Mouse (Mus musculus): ENCODE measurements around the gene Rps2.
A peak's percentile ranks its signal among the peaks of the same experiment; 100 is the strongest.

The Rps2 gene

GRCm38 (mm10) chr17:24732233-24732935, 14.5 kb downstream of the Rps2 start:
- DNase-seq (ENCODE audit: low spot score in 2 of 2) = no peak

- DNase-seq (ENCODE audit: low spot score in 2 of 2) = no peak
Observed at GRCm38 (mm10) chr17:24733434-24734050, 15.6 kb downstream of the Rps2 start.

- no peak for DNase-seq (ENCODE audit: low spot score in 2 of 2)
Observed at GRCm38 (mm10) chr17:24734513-24734912, 16.6 kb downstream of the Rps2 start.

- no peak for DNase-seq (ENCODE audit: low spot score in 2 of 2)
Observed at GRCm38 (mm10) chr17:24735446-24735845, 17.5 kb downstream of the Rps2 start.

GRCm38 (mm10) chr17:24736330-24737051, 18.6 kb downstream of the Rps2 start, which contains the start of gene Msrb1:
Gene Msrb1, plus strand, starts transcription at chr17:24736642.
- peak; percentile 89 to 92 for DNase-seq (ENCODE audit: low spot score in 2 of 2)

GRCm38 (mm10) chr17:24737135-24737810, 19.4 kb downstream of the Rps2 start:
- no peak for DNase-seq (ENCODE audit: low spot score in 2 of 2)

GRCm38 (mm10) chr17:24738238-24738637, 20.3 kb downstream of the Rps2 start:
- DNase-seq (ENCODE audit: low spot score in 2 of 2) = no peak

- no peak for DNase-seq (ENCODE audit: low spot score in 2 of 2)
Observed at GRCm38 (mm10) chr17:24739926-24740325, 22.0 kb downstream of the Rps2 start.

GRCm38 (mm10) chr17:24742307-24742706, 24.4 kb downstream of the Rps2 start:
- DNase-seq (ENCODE audit: low spot score in 2 of 2) = no peak

GRCm38 (mm10) chr17:24743896-24744295, 26.0 kb downstream of the Rps2 start:
- DNase-seq (ENCODE audit: low spot score in 2 of 2) = no peak

- DNase-seq (ENCODE audit: low spot score in 2 of 2) = no peak
Observed at GRCm38 (mm10) chr17:24744381-24744780, 26.5 kb downstream of the Rps2 start.

- DNase-seq (ENCODE audit: low spot score in 2 of 2) = peak; percentile 82 to 92
Observed at GRCm38 (mm10) chr17:24745526-24746497, 27.9 kb downstream of the Rps2 start.

GRCm38 (mm10) chr17:24746986-24747385, 29.1 kb downstream of the Rps2 start:
- DNase-seq (ENCODE audit: low spot score in 2 of 2) = no peak

- no peak for DNase-seq (ENCODE audit: low spot score in 2 of 2)
Observed at GRCm38 (mm10) chr17:24751528-24751927, 33.6 kb downstream of the Rps2 start.

- no peak for DNase-seq (ENCODE audit: low spot score in 2 of 2)
Observed at GRCm38 (mm10) chr17:24752415-24753394, 34.8 kb downstream of the Rps2 start, which contains the start of gene Hs3st6. Gene Hs3st6, plus strand, starts transcription at chr17:24752988.

GRCm38 (mm10) chr17:24757394-24757793, 39.5 kb downstream of the Rps2 start:
- no peak for DNase-seq (ENCODE audit: low spot score in 2 of 2)

GRCm38 (mm10) chr17:24761121-24761520, 43.2 kb downstream of the Rps2 start:
- no peak for DNase-seq (ENCODE audit: low spot score in 2 of 2)

GRCm38 (mm10) chr17:24765016-24765905, 47.3 kb downstream of the Rps2 start:
- no peak for DNase-seq (ENCODE audit: low spot score in 2 of 2)

Measured in frontal cortex, postnatal 36 days (tissue).